Mouse (Mus musculus): ENCODE measurements around the gene Olfr91. TPM values are rescaled to one million over a fixed set of nuclear protein-coding genes. Genes with fewer than 3 reads are reported as not detected.

The Olfr91 gene
- polyA plus RNA-seq, 1 experiment: not detected

DNA sequence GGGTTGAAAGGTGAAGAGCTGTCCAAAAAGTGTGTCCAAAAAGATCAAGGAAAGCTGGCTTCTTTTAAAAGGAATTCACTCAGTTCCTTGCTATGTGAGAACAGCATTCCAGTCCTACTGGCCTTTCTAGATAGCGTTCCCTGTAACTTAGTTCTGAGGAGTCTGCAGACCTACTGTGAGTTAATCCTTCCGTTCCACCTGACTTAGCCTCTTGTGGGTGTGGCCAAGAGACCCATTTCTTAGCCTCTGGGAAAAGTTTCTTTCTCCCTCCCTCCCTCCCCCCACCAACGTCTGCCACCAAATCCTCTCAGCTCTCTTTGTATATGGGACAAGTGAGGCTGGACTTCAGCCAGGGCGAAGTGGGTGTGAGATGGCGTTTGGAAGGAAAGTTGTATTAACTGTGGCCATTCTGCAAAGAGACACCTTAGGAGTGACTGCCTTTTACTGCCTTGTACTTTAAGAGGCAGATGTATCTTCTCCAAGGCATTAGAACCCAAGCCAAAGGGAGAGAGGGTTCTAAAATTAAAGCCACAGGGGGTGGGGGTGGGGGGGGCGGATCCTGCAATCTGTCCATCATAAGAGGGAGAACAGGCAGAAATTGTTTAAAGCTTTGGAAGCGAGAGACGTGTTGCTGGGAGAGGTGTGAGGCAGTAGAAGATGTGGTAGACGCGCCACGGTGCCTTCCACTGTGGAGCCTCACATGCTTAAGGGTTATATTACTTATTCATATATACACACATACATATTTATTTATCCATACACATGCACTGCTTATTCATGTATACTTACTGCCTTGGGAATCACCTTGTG is 34.2 kb downstream of the Olfr91 start:
- TF ChIP-seq CTCF (IDR thresholded peaks at IDR 0.05; ENCODE audit: insufficient read depth, low read length) (no peak), POLR2A (IDR thresholded peaks at IDR 0.05; ENCODE audit: borderline replicate concordance, extremely low read depth, low read depth, low read length) (no peak)
- no peak overlapping the region for H3K4me3 ChIP-seq (replicated peaks; ENCODE audit: extremely low read depth, low read depth, low read length)
- no peaks in the 10 kb centered on the region for H3K4me1 ChIP-seq (ENCODE audit: control insufficient read depth, insufficient read depth, low read length)
- WGBS: 74% methylated on average over 11 of the region's 11 CpGs
- no peak for DNase-seq

DNA sequence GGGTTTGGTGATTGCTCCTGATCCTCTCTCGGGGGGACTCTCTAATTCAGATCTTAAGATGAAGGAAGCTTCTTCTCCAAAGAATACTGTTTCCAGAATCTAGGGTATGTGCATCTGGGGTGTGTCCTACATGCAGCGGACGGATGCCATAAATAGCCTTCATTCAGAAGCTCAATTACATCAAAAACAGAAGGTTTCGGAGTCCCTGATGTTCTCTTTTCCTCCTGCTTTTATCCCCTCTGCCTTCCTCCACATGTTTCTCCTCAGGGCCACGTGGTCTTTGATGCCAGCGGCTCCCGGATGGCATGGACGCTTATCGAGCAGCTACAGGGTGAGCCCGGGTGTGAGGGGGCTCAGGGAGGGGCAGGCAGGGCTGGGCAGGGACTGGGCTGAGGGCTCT is 35.0 kb downstream of the Olfr91 start:
- no peak overlapping the region for H3K4me3 ChIP-seq (replicated peaks; ENCODE audit: extremely low read depth, low read depth, low read length)
- H3K4me1 ChIP-seq (ENCODE audit: control insufficient read depth, insufficient read depth, low read length): no peaks in the 10 kb centered on the region
- TF ChIP-seq CTCF (IDR thresholded peaks at IDR 0.05; ENCODE audit: insufficient read depth, low read length) (no peak), POLR2A (IDR thresholded peaks at IDR 0.05; ENCODE audit: borderline replicate concordance, extremely low read depth, low read depth, low read length) (no peak)
- DNase-seq: no peak
- WGBS: 80% methylated on average over 10 of the region's 10 CpGs

DNA sequence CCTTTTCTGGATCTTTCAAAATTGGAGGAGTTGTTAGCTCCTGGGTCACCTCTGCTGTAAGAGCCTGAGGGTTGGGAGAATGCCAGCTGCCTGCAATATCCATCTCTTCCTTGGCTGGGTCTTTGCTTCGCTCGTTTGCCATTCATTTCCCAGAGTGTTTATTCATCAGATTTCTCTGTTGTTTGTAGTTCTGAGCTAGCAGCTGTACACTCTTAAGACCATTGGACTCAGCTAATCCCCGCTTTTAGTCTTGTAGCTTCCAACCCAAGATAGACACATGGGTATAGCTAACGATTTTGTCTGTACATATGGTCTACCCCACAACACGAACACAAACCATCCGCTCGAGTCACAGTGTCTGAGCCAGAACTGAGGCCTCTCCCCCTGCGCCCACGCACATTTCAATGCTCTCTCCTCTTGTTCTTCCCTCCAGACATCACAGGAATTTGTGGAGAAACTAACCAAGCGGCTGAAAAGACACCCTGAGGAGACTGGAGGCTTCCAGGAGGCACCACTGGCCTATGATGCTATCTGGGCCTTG is 35.9 kb downstream of the Olfr91 start:
- H3K4me3 ChIP-seq (replicated peaks; ENCODE audit: extremely low read depth, low read depth, low read length): no peak overlapping the region
- H3K4me1 ChIP-seq (ENCODE audit: control insufficient read depth, insufficient read depth, low read length): no peaks in the 10 kb centered on the region
- no peak for DNase-seq
- 83% methylated on average over 10 of the region's 10 CpGs for WGBS
- TF ChIP-seq CTCF (IDR thresholded peaks at IDR 0.05; ENCODE audit: insufficient read depth, low read length) (no peak), POLR2A (IDR thresholded peaks at IDR 0.05; ENCODE audit: borderline replicate concordance, extremely low read depth, low read depth, low read length) (no peak)

DNA sequence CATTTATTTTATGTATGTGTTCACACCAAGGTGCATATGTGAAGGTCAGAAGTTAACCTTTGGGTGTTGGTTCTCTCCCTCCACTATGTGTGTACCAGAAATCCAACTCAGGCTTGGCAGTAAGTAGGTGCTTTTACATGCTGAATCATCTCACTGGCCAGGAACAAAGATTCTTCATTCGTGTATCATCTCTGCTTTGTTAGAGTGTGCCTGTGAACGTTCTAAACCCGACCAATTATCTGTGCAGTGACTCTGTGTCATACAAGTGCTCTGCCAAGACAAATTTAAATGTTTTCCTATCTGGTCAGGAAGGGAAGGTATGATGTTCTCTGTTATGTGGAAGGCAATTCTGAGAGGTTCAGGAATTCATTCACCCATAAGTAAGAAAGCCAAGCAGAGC is 36.6 kb downstream of the Olfr91 start:
- Histone ChIP-seq H3K4me1 (ENCODE audit: control insufficient read depth, insufficient read depth, low read length) (no peaks in the 10 kb centered on the region), H3K4me3 (replicated peaks; ENCODE audit: extremely low read depth, low read depth, low read length) (no peak overlapping the region)
- 75% methylated on average over 3 of the region's 3 CpGs for WGBS
- TF ChIP-seq POLR2A (IDR thresholded peaks at IDR 0.05; ENCODE audit: borderline replicate concordance, extremely low read depth, low read depth, low read length) (no peak), CTCF (IDR thresholded peaks at IDR 0.05; ENCODE audit: insufficient read depth, low read length) (no peak)
- no peak for DNase-seq

DNA sequence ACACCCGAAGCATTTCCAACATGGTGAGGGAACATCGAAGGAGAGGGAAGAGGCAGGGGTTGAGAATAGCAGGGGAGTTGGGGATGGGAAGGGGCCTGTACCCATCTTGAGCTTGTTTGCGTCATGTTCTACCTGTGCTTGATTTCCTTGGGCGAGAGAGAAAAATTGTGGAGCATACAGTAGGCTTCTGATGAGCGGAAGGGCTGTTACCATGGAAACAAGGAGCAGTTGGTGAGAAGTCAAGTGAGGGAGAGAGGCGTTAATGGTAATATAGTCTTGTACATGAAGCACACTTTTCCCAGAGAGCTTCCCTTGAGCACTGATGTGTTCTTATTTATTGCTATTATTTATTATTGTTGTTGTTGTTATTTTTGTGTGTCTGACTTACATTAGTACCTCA is 41.1 kb downstream of the Olfr91 start:
- 87% methylated on average over 6 of the region's 6 CpGs for WGBS
- H3K4me1 ChIP-seq (ENCODE audit: control insufficient read depth, insufficient read depth, low read length): no peaks in the 10 kb centered on the region
- TF ChIP-seq POLR2A (IDR thresholded peaks at IDR 0.05; ENCODE audit: borderline replicate concordance, extremely low read depth, low read depth, low read length) (no peak), CTCF (IDR thresholded peaks at IDR 0.05; ENCODE audit: insufficient read depth, low read length) (no peak)
- no peak overlapping the region for H3K4me3 ChIP-seq (replicated peaks; ENCODE audit: extremely low read depth, low read depth, low read length)
- no peak for DNase-seq

DNA sequence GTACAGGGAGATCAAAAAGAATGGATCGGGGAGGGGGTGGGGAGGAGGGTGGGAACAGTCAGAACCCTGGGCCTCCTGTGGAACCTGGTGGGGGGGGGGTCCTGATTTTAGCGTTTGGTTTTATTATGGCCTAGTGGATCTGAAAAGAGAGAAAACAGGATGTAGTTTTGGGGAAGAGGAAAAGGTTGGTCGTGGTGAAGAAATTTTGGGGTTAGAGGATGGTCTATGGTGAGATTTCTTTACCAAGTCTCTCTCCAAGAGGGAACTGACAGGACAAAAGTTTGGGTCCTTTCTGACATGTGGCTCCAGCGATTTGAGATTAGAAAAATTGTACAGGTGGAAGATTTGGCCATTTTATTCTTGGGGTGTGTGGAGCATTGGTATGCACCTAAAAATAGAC is 46.3 kb downstream of the Olfr91 start:
- TF ChIP-seq CTCF (IDR thresholded peaks at IDR 0.05; ENCODE audit: insufficient read depth, low read length) (no peak), POLR2A (IDR thresholded peaks at IDR 0.05; ENCODE audit: borderline replicate concordance, extremely low read depth, low read depth, low read length) (no peak)
- Histone ChIP-seq H3K4me1 (ENCODE audit: control insufficient read depth, insufficient read depth, low read length) (peaks cover 1% of the 10 kb centered on the region; the same call in 1 of the 2 replicates), H3K4me3 (replicated peaks; ENCODE audit: extremely low read depth, low read depth, low read length) (no peak overlapping the region)
- whole genome bisulfite sequencing: 61% methylated on average over 4 of the region's 4 CpGs
- no peak for DNase-seq

DNA sequence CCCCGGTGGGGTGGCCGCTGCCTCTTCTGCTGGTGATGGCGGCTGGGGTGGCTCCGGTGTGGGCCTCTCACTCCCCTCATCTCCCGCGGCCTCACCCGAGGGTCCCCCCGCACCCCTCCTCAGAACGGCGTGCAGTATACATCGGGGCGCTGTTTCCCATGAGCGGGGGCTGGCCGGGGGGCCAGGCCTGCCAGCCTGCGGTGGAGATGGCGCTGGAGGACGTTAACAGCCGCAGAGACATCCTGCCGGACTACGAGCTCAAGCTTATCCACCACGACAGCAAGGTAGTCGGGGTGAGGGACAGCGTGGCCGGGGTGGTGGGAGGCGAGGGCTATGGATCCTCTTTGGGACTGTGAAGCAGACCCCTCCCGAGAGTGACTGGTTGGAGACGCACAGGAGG is 47.2 kb downstream of the Olfr91 start:
- Histone ChIP-seq H3K4me3 (replicated peaks; ENCODE audit: extremely low read depth, low read depth, low read length) (no peak overlapping the region), H3K4me1 (ENCODE audit: control insufficient read depth, insufficient read depth, low read length) (peaks cover 3% of the 10 kb centered on the region; the same call in 1 of the 2 replicates)
- 39% methylated on average over 27 of the region's 27 CpGs for WGBS
- TF ChIP-seq POLR2A (IDR thresholded peaks at IDR 0.05; ENCODE audit: borderline replicate concordance, extremely low read depth, low read depth, low read length) (no peak), CTCF (IDR thresholded peaks at IDR 0.05; ENCODE audit: insufficient read depth, low read length) (no peak)
- no peak for DNase-seq

DNA sequence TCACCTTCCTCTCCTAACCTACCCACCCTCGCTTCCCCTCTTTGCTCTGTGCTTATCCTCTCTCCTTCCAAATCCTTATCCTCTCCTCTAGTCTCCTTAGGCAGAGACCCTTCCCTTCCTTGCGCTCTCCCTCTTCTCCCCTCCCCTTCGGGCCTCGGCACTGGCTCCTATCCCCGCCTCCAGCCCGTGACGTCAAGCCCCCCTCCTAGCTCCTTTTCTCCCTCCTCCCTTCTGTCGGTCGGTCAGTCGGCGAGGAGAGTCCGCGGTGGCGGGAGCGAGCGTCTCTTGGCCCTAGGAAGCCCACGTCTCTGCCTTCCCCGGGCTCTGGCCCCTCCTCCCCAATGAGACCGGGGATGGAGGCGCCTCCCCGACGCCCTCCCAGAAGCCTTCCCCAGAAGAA is 47.7 kb downstream of the Olfr91 start:
- peak overlapping the region; percentile 50 for H3K4me3 ChIP-seq (replicated peaks; ENCODE audit: extremely low read depth, low read depth, low read length)
- H3K4me1 ChIP-seq (ENCODE audit: control insufficient read depth, insufficient read depth, low read length): peaks cover 4% of the 10 kb centered on the region; the same call in 1 of the 2 replicates
- 10% methylated on average over 22 of the region's 22 CpGs for WGBS
- TF ChIP-seq POLR2A (IDR thresholded peaks at IDR 0.05; ENCODE audit: borderline replicate concordance, extremely low read depth, low read depth, low read length) (peak; percentile 75; the same call in 1 of the 2 replicates), CTCF (IDR thresholded peaks at IDR 0.05; ENCODE audit: insufficient read depth, low read length) (no peak)
- DNase-seq: peak; percentile 76

DNA sequence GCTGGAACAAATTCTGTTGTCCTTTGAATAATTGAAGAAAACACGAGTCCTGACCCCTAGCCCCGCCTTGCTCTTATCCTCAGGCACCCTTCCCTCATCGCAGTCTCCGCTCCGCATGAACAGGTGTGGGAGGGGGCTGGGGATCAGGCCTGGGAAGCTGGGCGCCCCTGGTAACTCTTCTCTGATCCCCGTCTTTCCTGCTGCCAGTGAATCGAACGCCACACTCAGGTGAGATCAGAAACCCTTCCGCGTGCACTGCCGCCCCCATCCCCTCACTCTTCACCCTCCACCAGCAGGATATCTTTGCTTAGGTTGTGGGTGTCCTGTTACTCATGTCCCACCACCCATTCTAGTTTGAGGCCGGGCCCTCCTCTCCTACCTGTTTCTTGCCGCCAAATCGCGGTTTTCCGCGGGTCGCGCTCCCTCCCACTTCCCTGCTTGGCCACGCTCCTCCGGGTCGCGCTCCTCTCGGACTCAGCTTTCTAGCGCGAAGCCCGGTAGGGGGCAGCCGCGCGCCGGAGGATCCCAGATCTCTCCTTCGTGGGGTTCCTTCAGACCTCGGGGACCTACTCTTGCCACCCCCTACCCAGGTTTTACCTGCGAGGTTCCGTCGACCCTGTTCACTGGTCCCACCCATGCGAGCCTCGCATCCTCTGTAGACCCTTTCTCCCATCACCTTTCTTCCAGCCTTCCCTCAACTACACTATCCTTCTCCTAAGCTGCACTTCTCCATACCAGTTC is 48.3 kb downstream of the Olfr91 start:
- peak overlapping the region; percentile 50 for H3K4me3 ChIP-seq (replicated peaks; ENCODE audit: extremely low read depth, low read depth, low read length)
- DNase-seq: peak; percentile 70
- 24% methylated on average over 39 of the region's 39 CpGs for WGBS
- peaks cover 8% of the 10 kb centered on the region; the same call in 1 of the 2 replicates for H3K4me1 ChIP-seq (ENCODE audit: control insufficient read depth, insufficient read depth, low read length)
- TF ChIP-seq CTCF (IDR thresholded peaks at IDR 0.05; ENCODE audit: insufficient read depth, low read length): 0 out of 2 replicates have a peak, but pooled peaks have one; percentile 8
- TF ChIP-seq POLR2A (IDR thresholded peaks at IDR 0.05; ENCODE audit: borderline replicate concordance, extremely low read depth, low read depth, low read length): no peak

Measured in lung, adult 2 months (tissue).